Mouse (Mus musculus) MEL (cell line): ENCODE data around the gene Palld. TPM values are rescaled to one million over a fixed set of nuclear protein-coding genes. Genes with fewer than 3 reads are reported as not detected.

Experiments
- DNase-seq: peaks from one replicate; pipeline ENCODE4 v3.0.0; 2011; ENCODE audit warnings: low read depth, low spot score
- H3K27ac ChIP-seq: 2 replicates; pipeline ENCODE4 v1.5.1; 2012; ENCODE audit warnings: low read depth, mild to moderate bottlenecking, control low read depth, low read length, moderate library complexity; ENCODE audit not compliant: control insufficient read depth
- H3K27me3 ChIP-seq, 2 experiments: fragments of 150-350 bp in 1 of 2; sonication (generic) in 1 of 2; 2 replicates each; pipeline ENCODE4 v1.6.1; 2012; ENCODE audit warnings: low read length in 2 of 2, mild to moderate bottlenecking in 2 of 2, improper control_type of control experiment in 1 of 2, moderate library complexity in 1 of 2; ENCODE audit not compliant: insufficient read depth in 2 of 2, control insufficient read depth in 1 of 2
- H3K36me3 ChIP-seq, 2 experiments: 2 replicates each; pipeline ENCODE4 v1.6.1; 2012 to 2014; ENCODE audit warnings: low read length in 2 of 2, improper control_type of control experiment in 1 of 2, inconsistent platforms in 1 of 2, mild to moderate bottlenecking in 1 of 2; ENCODE audit not compliant: insufficient read depth in 2 of 2, control insufficient read depth in 1 of 2
- H3K4me1 ChIP-seq, 2 experiments: fragments of 150-350 bp in 1 of 2; sonication (generic) in 1 of 2; 2 replicates each; pipeline ENCODE4 v1.6.1; 2012; ENCODE audit warnings: low read length in 2 of 2, improper control_type of control experiment in 1 of 2, mild to moderate bottlenecking in 1 of 2; ENCODE audit not compliant: insufficient read depth in 2 of 2, control insufficient read depth in 1 of 2
- H3K4me3 ChIP-seq, 2 experiments: fragments of 150-350 bp in 1 of 2; sonication (generic) in 1 of 2; 2 replicates each; pipeline ENCODE4 v1.5.1; 2012; ENCODE audit warnings: low read depth in 2 of 2, low read length in 2 of 2, mild to moderate bottlenecking in 2 of 2, moderate library complexity in 2 of 2, control low read depth in 1 of 2, improper control_type of control experiment in 1 of 2; ENCODE audit not compliant: control insufficient read depth in 1 of 2, insufficient read depth in 1 of 2
- H3K79me2 ChIP-seq: 2 replicates; pipeline ENCODE4 v1.6.1; 2012; ENCODE audit warnings: mild to moderate bottlenecking, low read length, moderate library complexity; ENCODE audit not compliant: control insufficient read depth, poor library complexity, insufficient read depth
- H3K9ac ChIP-seq: 2 replicates; pipeline ENCODE4 v1.6.1; 2012; ENCODE audit warnings: low read depth, mild to moderate bottlenecking, control low read depth, low read length, moderate library complexity; ENCODE audit not compliant: control insufficient read depth, poor library complexity, severe bottlenecking
- H3K9me3 ChIP-seq: fragments of 150-350 bp; sonication (generic); replicated peaks from 2 replicates; pipeline ENCODE4 v1.6.1; 2012; ENCODE audit warnings: mild to moderate bottlenecking, low read length, improper control_type of control experiment, moderate library complexity; ENCODE audit not compliant: insufficient read depth
- BHLHE40 ChIP-seq: IDR thresholded peaks from 2 replicates; pipeline ENCODE4 v1.6.1; 2012; ENCODE audit warnings: low read depth, mild to moderate bottlenecking, inconsistent platforms, low read length, improper control_type of control experiment, borderline replicate concordance
- CHD1 ChIP-seq: IDR thresholded peaks from 2 replicates; pipeline ENCODE4 v1.6.1; 2012; ENCODE audit warnings: low read depth, mild to moderate bottlenecking, inconsistent platforms, low read length, improper control_type of control experiment
- E2F4 ChIP-seq: IDR thresholded peaks from 2 replicates; pipeline ENCODE4 v1.6.1; 2011; ENCODE audit warnings: low read depth, low read length, improper control_type of control experiment, borderline replicate concordance
- ELF1 ChIP-seq: IDR thresholded peaks from 2 replicates; pipeline ENCODE4 v1.6.1; 2014; ENCODE audit warnings: low read depth, mild to moderate bottlenecking, inconsistent platforms, low read length, improper control_type of control experiment, moderate library complexity
- GATA1 ChIP-seq: IDR thresholded peaks from 2 replicates; pipeline ENCODE4 v1.6.1; 2011; ENCODE audit warnings: low read depth, low read length, improper control_type of control experiment
- HCFC1 ChIP-seq: IDR thresholded peaks from 2 replicates; pipeline ENCODE4 v1.6.1; 2012; ENCODE audit warnings: low read depth, mild to moderate bottlenecking, inconsistent platforms, low read length, improper control_type of control experiment, moderate library complexity
- JUND ChIP-seq: IDR thresholded peaks from 2 replicates; pipeline ENCODE4 v1.6.1; 2011; ENCODE audit warnings: low read depth, mild to moderate bottlenecking, improper control_type of control experiment, low read length
- KAT2A ChIP-seq: conservative IDR thresholded peaks from 2 replicates; pipeline ENCODE4 v1.6.1; 2012; ENCODE audit warnings: low read depth, low read length, improper control_type of control experiment, inconsistent platforms
- MAFK ChIP-seq: IDR thresholded peaks from 2 replicates; pipeline ENCODE4 v1.6.1; 2011; ENCODE audit warnings: low read depth, mild to moderate bottlenecking, low read length, improper control_type of control experiment, borderline replicate concordance
- MEF2A ChIP-seq: IDR thresholded peaks from 2 replicates; pipeline ENCODE4 v1.6.1; 2014; ENCODE audit warnings: low read depth, mild to moderate bottlenecking, inconsistent platforms, low read length, improper control_type of control experiment; ENCODE audit not compliant: poor library complexity, insufficient replicate concordance, severe bottlenecking; ENCODE audit errors: extremely low read depth
- MYB ChIP-seq: IDR thresholded peaks from 2 replicates; pipeline ENCODE4 v1.6.1; 2011; ENCODE audit warnings: mild to moderate bottlenecking, low read depth, low read length, improper control_type of control experiment
- NRF1 ChIP-seq: IDR thresholded peaks from 2 replicates; pipeline ENCODE4 v1.6.1; 2014; ENCODE audit warnings: low read depth, mild to moderate bottlenecking, inconsistent platforms, low read length, improper control_type of control experiment, moderate library complexity; ENCODE audit not compliant: poor library complexity, insufficient read depth, severe bottlenecking
- POLR2AphosphoS5 ChIP-seq: IDR thresholded peaks from 2 replicates; pipeline ENCODE4 v1.6.1; 2012; ENCODE audit warnings: low read depth, borderline replicate concordance, mild to moderate bottlenecking, inconsistent platforms, low read length, moderate library complexity, mixed read lengths
- SIN3A ChIP-seq: IDR thresholded peaks from 2 replicates; pipeline ENCODE4 v1.6.1; 2012; ENCODE audit warnings: low read length, improper control_type of control experiment, inconsistent platforms
- SMC3 ChIP-seq: IDR thresholded peaks from 2 replicates; pipeline ENCODE4 v1.6.1; 2011; ENCODE audit warnings: low read depth, low read length, improper control_type of control experiment
- TAL1 ChIP-seq: IDR thresholded peaks from 2 replicates; pipeline ENCODE4 v1.6.1; 2012; ENCODE audit warnings: mild to moderate bottlenecking, inconsistent platforms, low read length, moderate library complexity, mixed read lengths
- TCF12 ChIP-seq: IDR thresholded peaks from 2 replicates; pipeline ENCODE4 v1.6.1; 2014; ENCODE audit warnings: low read depth, mild to moderate bottlenecking, inconsistent platforms, low read length, improper control_type of control experiment, moderate library complexity
- UBTF ChIP-seq: IDR thresholded peaks from 2 replicates; pipeline ENCODE4 v1.6.1; 2012; ENCODE audit warnings: low read depth, mild to moderate bottlenecking, inconsistent platforms, low read length, improper control_type of control experiment, moderate library complexity, borderline replicate concordance; ENCODE audit not compliant: insufficient read depth
- ZC3H11A ChIP-seq: IDR thresholded peaks from 2 replicates; pipeline ENCODE4 v1.6.1; 2012; ENCODE audit warnings: low read depth, mild to moderate bottlenecking, inconsistent platforms, low read length, improper control_type of control experiment
- ZKSCAN1 ChIP-seq: IDR thresholded peaks from 2 replicates; pipeline ENCODE4 v1.6.1; 2012; ENCODE audit warnings: low read depth, mild to moderate bottlenecking, inconsistent platforms, low read length, improper control_type of control experiment, moderate library complexity
- ZMIZ1 ChIP-seq: IDR thresholded peaks from 2 replicates; pipeline ENCODE4 v1.6.1; 2012; ENCODE audit warnings: low read depth, mild to moderate bottlenecking, inconsistent platforms, low read length, improper control_type of control experiment, moderate library complexity
- polyA plus RNA-seq, 2 experiments: library from polyadenylated mRNA; stranded (reverse) in 1 of 2; unstranded in 1 of 2; fragments of >175 nt in 1 of 2; fragments of >200 nt in 1 of 2; gene quantifications; 2 replicates each; pipeline versions ENCODE4 v1.2.1 to v1.2.4; 2012; ENCODE audit warnings: low replicate concordance in 2 of 2, low read depth in 1 of 2; ENCODE audit not compliant: insufficient read length in 2 of 2, insufficient read depth in 1 of 2, missing spikeins in 1 of 2
- total RNA-seq: library from RNA; depleted of rRNA; stranded (reverse); fragments of 300-350 nt; gene quantifications from 2 replicates; pipeline ENCODE4 v1.2.3, GENCODE M21; 2012

Palld gene
- total and polyA plus RNA-seq, 3 experiments: 0.23 to 1.9 TPM; not detected in 1

DNA sequence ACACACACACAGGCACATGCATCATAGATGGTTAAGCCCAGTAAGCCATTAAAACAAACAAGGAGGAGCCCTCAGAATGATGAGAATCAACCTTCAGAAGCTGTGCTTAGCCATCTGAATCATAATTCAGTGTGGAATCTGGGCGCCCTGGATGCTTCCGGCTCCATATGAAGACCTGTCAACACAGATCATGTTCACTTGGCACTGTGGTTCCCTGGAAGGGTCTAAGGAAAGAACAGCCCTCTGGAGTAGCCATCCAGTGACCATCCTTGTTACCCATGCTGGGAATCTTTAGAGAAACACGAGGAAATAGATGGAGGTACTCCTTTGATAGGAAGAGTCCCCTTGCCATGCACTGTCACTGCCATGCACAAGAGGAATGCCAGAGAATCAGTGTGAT lies 197.0 kb downstream of the Palld start:
- TF ChIP-seq ZKSCAN1 (no peak), ZMIZ1 (no peak), TCF12 (no peak), MEF2A (no peak), SMC3 (no peak), ZC3H11A (no peak), CHD1 (no peak), UBTF (no peak), HCFC1 (no peak), NRF1 (no peak)
- no peaks in the 10 kb centered on the region for H3K9me3 ChIP-seq
- no peak for DNase-seq

DNA sequence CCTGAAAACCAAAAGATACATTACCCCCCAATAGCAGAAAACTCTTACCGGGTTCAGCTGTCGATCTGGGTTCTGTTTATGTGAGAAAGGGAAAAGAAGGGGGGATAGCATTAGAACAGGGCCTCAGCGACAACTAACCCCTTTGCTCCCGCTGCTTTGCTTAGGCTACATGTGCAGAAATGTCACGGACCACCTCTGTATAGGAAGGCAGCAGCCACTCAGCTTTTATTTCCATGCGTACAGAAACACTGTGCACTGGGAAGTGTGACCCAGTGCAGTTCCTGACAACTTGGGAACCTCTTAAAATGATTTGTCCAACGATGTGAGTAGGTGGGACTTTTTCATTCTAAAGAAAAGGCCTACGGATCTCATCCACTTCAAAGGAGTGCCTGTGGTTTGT lies 200.4 kb downstream of the Palld start:
- Histone ChIP-seq H3K27ac (no peak overlapping the region), H3K36me3 (no peaks in the 10 kb centered on the region), H3K27me3 (no peaks in the 10 kb centered on the region), H3K9ac (no peak overlapping the region), H3K79me2 (no peaks in the 10 kb centered on the region), H3K9me3 (no peaks in the 10 kb centered on the region), H3K4me1 (no peaks in the 10 kb centered on the region), H3K4me3 (no peak overlapping the region)
- DNase-seq: no peak
- TF ChIP-seq SMC3 (no peak), HCFC1 (no peak), GATA1 (no peak), E2F4 (no peak), CHD1 (no peak), ZC3H11A (no peak), KAT2A (no peak), TAL1 (no peak), SIN3A (no peak), MAFK (no peak), BHLHE40 (no peak), JUND (no peak), POLR2AphosphoS5 (no peak), TCF12 (no peak), ELF1 (no peak), ZKSCAN1 (no peak), MYB (no peak)

More for the DNA sequence above, 197.0 kb downstream of the Palld start:
- Histone ChIP-seq H3K4me1 (no peaks in the 10 kb centered on the region), H3K36me3 (no peaks in the 10 kb centered on the region), H3K4me3 (no peak overlapping the region), H3K27me3 (no peaks in the 10 kb centered on the region), H3K9ac (no peak overlapping the region), H3K27ac (no peak overlapping the region), H3K79me2 (no peaks in the 10 kb centered on the region)
